Mouse (Mus musculus) hindbrain, embryonic 14.5 days (tissue): Measurements from ENCODE around the gene St6galnac3. TPM values are rescaled to one million over a fixed set of nuclear protein-coding genes. Genes with fewer than 3 reads are reported as not detected.

Source experiments
- ATAC-seq: fragments of 200-750 bp; cut with Nextera tagmentation; 2 replicates; pipeline ENCODE4 v1.8.0; 2017; ENCODE audit warnings: moderate number of reproducible peaks, mild to moderate bottlenecking, moderate TSS enrichment, moderate library complexity; ENCODE audit not compliant: low FRiP score
- DNase-seq: peaks from one replicate; pipeline ENCODE4 v3.0.0-alpha.2; 2015; ENCODE audit warnings: low spot score
- H3K27ac ChIP-seq: fragments of 300-500 bp; sonication (generic); 2 replicates; pipeline ENCODE4 v1.5.1; 2014; ENCODE audit warnings: mild to moderate bottlenecking, moderate library complexity
- H3K27me3 ChIP-seq: fragments of 300-500 bp; sonication (generic); 2 replicates; pipeline ENCODE4 v1.6.1; 2014; ENCODE audit warnings: mild to moderate bottlenecking, low read length, mixed read lengths; ENCODE audit not compliant: control insufficient read depth, insufficient read depth
- H3K36me3 ChIP-seq: fragments of 300-500 bp; sonication (generic); replicated peaks from 2 replicates; pipeline ENCODE4 v1.6.1; 2014; ENCODE audit not compliant: control insufficient read depth, insufficient read depth
- H3K4me1 ChIP-seq: fragments of 300-500 bp; sonication (generic); replicated peaks from 2 replicates; pipeline ENCODE4 v1.6.1; 2014; ENCODE audit warnings: antibody characterized with exemption, low read length, mixed read lengths; ENCODE audit not compliant: control insufficient read depth, insufficient read depth
- H3K4me2 ChIP-seq: fragments of 300-500 bp; sonication (generic); replicated peaks from 2 replicates; pipeline ENCODE4 v1.6.1; 2014; ENCODE audit warnings: mild to moderate bottlenecking, moderate library complexity
- H3K4me3 ChIP-seq: fragments of 300-500 bp; sonication (generic); replicated peaks from 2 replicates; pipeline ENCODE4 v1.5.1; 2014; ENCODE audit warnings: mild to moderate bottlenecking, low read length
- H3K9ac ChIP-seq: fragments of 300-500 bp; sonication (generic); 2 replicates; pipeline ENCODE4 v1.6.1; 2014
- H3K9me3 ChIP-seq: fragments of 300-500 bp; sonication (generic); 2 replicates; pipeline ENCODE4 v1.6.1; 2016; ENCODE audit warnings: low read length; ENCODE audit not compliant: control insufficient read depth
- WGBS: fragments of 180-500 bp; shearing (Covaris S2); extraction: QIAGEN DNeasy Blood & Tissue Kit; methylation state at CpG from one replicate; pipeline ENCODE4 v1.1.7; 2014; 5-methylcytosine and 5-hydroxymethylcytosine counted together
- polyA plus RNA-seq: library from polyadenylated mRNA; unstranded; fragments of >200 nt; fragmentation: Nextera tagmentation; extraction: Ambion mirVana; gene quantifications from 2 replicates; pipeline ENCODE4 v1.2.1, GENCODE M21; 2014

St6galnac3 gene
- polyA plus RNA-seq, 1 experiment from 2014 or later = 28.3 TPM

GRCm38 (mm10) chr3:153721525-153721924 lies 3.4 kb downstream of the St6galnac3 start:
- no peak overlapping the region for H3K27ac ChIP-seq
- ATAC-seq (no peak), DNase-seq (no peak)
- H3K4me2 ChIP-seq = no peak overlapping the region
- WGBS = 90% methylated on average over 16 of the region's 16 CpGs
- no peak overlapping the region for H3K4me3 ChIP-seq
- H3K27me3 ChIP-seq = no peaks in the 10 kb centered on the region
- H3K4me1 ChIP-seq = peaks cover 18% of the 10 kb centered on the region
- no peak overlapping the region for H3K9ac ChIP-seq
- no peaks in the 10 kb centered on the region for H3K9me3 ChIP-seq
- no peaks in the 10 kb centered on the region for H3K36me3 ChIP-seq

DNA sequence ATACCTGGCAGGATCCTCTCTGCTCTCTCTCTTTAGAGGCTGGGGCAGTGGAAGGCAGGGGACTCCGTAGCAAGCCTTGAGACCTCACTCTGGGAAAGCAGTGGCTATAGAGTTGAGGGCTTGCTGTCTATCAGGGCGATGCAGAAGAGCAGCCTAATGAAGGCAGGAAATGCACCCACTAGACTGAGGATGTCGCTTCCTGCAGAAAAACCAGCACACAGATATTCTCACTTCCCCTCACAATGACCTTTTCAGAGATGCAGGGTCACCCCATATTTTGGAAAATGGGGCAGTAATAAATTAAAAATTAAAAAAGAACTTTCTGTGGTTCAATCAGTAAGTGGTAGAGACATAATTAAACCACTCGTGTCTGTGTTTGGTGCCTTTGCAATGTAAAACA lies 4.1 kb downstream of the St6galnac3 start:
- 87% methylated on average over 4 of the region's 4 CpGs for WGBS
- no peak overlapping the region for H3K4me3 ChIP-seq
- H3K9ac ChIP-seq = no peak overlapping the region
- no peaks in the 10 kb centered on the region for H3K36me3 ChIP-seq
- no peaks in the 10 kb centered on the region for H3K27me3 ChIP-seq
- peaks cover 18% of the 10 kb centered on the region for H3K4me1 ChIP-seq
- ATAC-seq = no peak
- no peak for DNase-seq
- H3K9me3 ChIP-seq = no peaks in the 10 kb centered on the region
- no peak overlapping the region for H3K4me2 ChIP-seq
- H3K27ac ChIP-seq = no peak overlapping the region

GRCm38 (mm10) chr3:153720296-153720695 lies 4.7 kb downstream of the St6galnac3 start:
- no peaks in the 10 kb centered on the region for H3K27me3 ChIP-seq
- H3K27ac ChIP-seq = no peak overlapping the region
- no peaks in the 10 kb centered on the region for H3K9me3 ChIP-seq
- no peak overlapping the region for H3K9ac ChIP-seq
- no peak for DNase-seq
- H3K36me3 ChIP-seq = no peaks in the 10 kb centered on the region
- WGBS = 77% methylated on average over 3 of the region's 3 CpGs
- ATAC-seq = no peak
- H3K4me1 ChIP-seq = peaks cover 16% of the 10 kb centered on the region
- H3K4me2 ChIP-seq = no peak overlapping the region
- H3K4me3 ChIP-seq = no peak overlapping the region

DNA sequence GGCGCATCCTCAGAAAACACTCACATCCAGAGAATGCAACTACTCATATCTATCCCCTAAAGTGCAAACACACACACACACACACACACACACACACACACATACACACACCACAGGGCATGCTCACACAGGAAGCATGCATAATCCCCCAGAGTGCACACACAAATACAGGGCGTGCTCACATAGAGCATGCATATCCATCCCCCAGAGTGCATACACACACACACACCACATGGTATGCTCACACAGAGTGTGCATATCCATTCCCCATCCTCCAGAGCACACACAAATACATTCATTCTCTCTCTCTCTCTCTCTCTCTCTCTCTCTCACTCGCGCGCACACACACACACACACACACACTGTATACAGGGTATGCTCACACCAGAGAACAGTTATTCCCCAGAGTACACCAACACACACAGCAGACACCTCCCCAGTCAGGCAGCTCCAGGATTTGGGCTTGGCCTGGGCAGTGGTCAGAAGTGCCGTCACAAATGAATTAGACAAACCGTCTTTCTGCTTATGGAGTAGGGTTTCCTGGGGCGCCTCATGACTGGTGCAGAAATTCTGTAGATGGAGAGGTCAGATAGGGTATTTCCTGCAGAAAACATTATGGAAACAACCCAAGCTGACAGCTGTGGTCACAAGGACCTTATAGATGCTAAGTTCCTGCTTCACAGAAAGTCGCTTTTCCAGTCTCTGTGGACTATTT lies 5.6 kb downstream of the St6galnac3 start:
- H3K27ac ChIP-seq = no peak overlapping the region
- 80% methylated on average over 9 of the region's 9 CpGs for whole genome bisulfite sequencing
- H3K4me1 ChIP-seq = peaks cover 14% of the 10 kb centered on the region
- DNase-seq = no peak
- no peaks in the 10 kb centered on the region for H3K36me3 ChIP-seq
- H3K4me2 ChIP-seq = no peak overlapping the region
- no peak overlapping the region for H3K9ac ChIP-seq
- ATAC-seq = no peak
- no peaks in the 10 kb centered on the region for H3K9me3 ChIP-seq
- H3K27me3 ChIP-seq = no peaks in the 10 kb centered on the region
- no peak overlapping the region for H3K4me3 ChIP-seq

GRCm38 (mm10) chr3:153718724-153719123 lies 6.2 kb downstream of the St6galnac3 start:
- ATAC-seq (no peak), DNase-seq (no peak)
- 76% methylated on average over 8 of the region's 8 CpGs for WGBS
- Histone ChIP-seq H3K27ac (no peak overlapping the region), H3K36me3 (no peaks in the 10 kb centered on the region), H3K27me3 (no peaks in the 10 kb centered on the region), H3K4me2 (no peak overlapping the region), H3K4me3 (no peak overlapping the region), H3K9me3 (peaks cover 5% of the 10 kb centered on the region; the same call in 1 of the 2 replicates), H3K4me1 (peaks cover 7% of the 10 kb centered on the region; the same call in 1 of the 2 replicates), H3K9ac (no peak overlapping the region)

DNA sequence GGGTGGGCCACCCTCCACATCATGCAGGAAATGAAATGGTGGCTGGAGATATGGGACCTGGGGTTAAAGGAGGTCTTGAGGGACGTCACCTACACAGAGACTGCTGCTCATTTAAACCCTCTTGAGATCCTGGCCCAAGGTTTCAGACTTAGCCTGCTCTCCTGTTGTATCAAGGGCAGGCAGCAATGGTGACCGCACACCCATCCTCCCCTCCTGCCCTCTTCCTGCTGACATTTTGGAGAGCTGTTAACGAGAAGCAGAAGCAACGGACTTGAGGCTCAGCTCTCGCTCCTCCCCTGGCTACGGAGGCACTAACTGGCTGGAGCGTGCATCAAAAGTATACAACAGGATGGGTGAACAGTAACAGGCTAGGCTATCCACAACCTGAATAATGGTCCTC lies 7.2 kb downstream of the St6galnac3 start:
- no peak overlapping the region for H3K4me3 ChIP-seq
- no peak overlapping the region for H3K9ac ChIP-seq
- H3K9me3 ChIP-seq = peaks cover 5% of the 10 kb centered on the region; the same call in 1 of the 2 replicates
- H3K27me3 ChIP-seq = no peaks in the 10 kb centered on the region
- no peak for DNase-seq
- H3K4me2 ChIP-seq = no peak overlapping the region
- no peaks in the 10 kb centered on the region for H3K36me3 ChIP-seq
- WGBS = 87% methylated on average over 7 of the region's 7 CpGs
- no peak overlapping the region for H3K27ac ChIP-seq
- H3K4me1 ChIP-seq = 0 out of 2 replicates have a peak, but pooled peaks cover 5% of the 10 kb centered on the region
- no peak for ATAC-seq

GRCm38 (mm10) chr3:153715646-153716045 lies 9.3 kb downstream of the St6galnac3 start:
- H3K27ac ChIP-seq = no peak overlapping the region
- H3K27me3 ChIP-seq = no peaks in the 10 kb centered on the region
- H3K4me3 ChIP-seq = no peak overlapping the region
- ATAC-seq (no peak), DNase-seq (no peak)
- no peak overlapping the region for H3K4me2 ChIP-seq
- WGBS = 81% methylated on average over 7 of the region's 7 CpGs
- 0 out of 2 replicates have a peak, but pooled peaks cover 5% of the 10 kb centered on the region for H3K4me1 ChIP-seq
- peaks cover 5% of the 10 kb centered on the region; the same call in 1 of the 2 replicates for H3K9me3 ChIP-seq
- no peak overlapping the region for H3K9ac ChIP-seq
- H3K36me3 ChIP-seq = no peaks in the 10 kb centered on the region

DNA sequence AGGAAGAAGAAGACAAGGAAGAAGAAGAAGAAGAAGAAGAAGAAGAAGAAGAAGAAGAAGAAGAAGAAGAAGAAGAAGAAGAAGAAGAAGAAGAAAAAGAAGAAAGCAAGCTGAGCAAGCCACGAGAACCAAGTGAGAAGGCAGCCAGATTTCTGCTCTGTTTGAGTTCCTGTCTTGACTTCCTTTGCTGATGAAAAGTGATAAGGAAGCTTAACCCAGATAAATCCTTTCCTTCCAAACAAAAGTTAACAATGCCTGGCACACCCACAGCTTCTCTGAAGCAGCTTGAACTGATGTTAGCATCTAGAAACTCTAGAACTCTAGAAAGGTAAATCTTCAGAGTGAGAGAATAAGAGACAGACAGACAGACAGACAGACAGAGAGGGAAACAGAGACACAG lies 14.4 kb downstream of the St6galnac3 start:
- H3K4me1 ChIP-seq = no peaks in the 10 kb centered on the region
- ATAC-seq = no peak

GRCm38 (mm10) chr3:153707687-153708086 lies 17.3 kb downstream of the St6galnac3 start:
- Histone ChIP-seq H3K9me3 (no peaks in the 10 kb centered on the region), H3K36me3 (no peaks in the 10 kb centered on the region), H3K4me2 (no peak overlapping the region), H3K27ac (no peak overlapping the region), H3K9ac (no peak overlapping the region), H3K4me3 (no peak overlapping the region), H3K4me1 (no peaks in the 10 kb centered on the region), H3K27me3 (no peaks in the 10 kb centered on the region)
- ATAC-seq = no peak
- no peak for DNase-seq
- WGBS = 67% methylated on average over 6 of the region's 6 CpGs

More for the DNA sequence above, 14.4 kb downstream of the St6galnac3 start:
- Histone ChIP-seq H3K27ac (no peak overlapping the region), H3K27me3 (no peaks in the 10 kb centered on the region), H3K4me2 (no peak overlapping the region), H3K36me3 (no peaks in the 10 kb centered on the region), H3K9ac (no peak overlapping the region), H3K4me3 (no peak overlapping the region), H3K9me3 (peaks cover 5% of the 10 kb centered on the region; the same call in 1 of the 2 replicates)
- 84% methylated on average over 1 of the region's 1 CpGs for WGBS
- no peak for DNase-seq
